Mouse (Mus musculus) forebrain, embryonic 15.5 days (tissue): ENCODE measurements at regions not wholly inside any gene's neighbourhood (a gene's known extent, or its start where the extent isn't known, plus 50 kb on each side); places are given as distances from the start of the nearest gene placed in this dataset.

Experiments used
- ATAC-seq: fragments of 200-750 bp; cut with Nextera tagmentation; replicated peaks from 2 replicates; pipeline ENCODE4 v1.8.0; 2017; ENCODE audit warnings: mild to moderate bottlenecking, moderate TSS enrichment, moderate library complexity
- H3K27ac ChIP-seq: fragments of 300-500 bp; sonication (generic); replicated peaks from 2 replicates; pipeline ENCODE4 v1.5.1; 2015; ENCODE audit warnings: mild to moderate bottlenecking, inconsistent platforms
- H3K27me3 ChIP-seq: fragments of 300-500 bp; sonication (generic); 2 replicates; pipeline ENCODE4 v1.6.1; 2015; ENCODE audit warnings: inconsistent platforms
- H3K36me3 ChIP-seq: fragments of 300-500 bp; sonication (generic); 2 replicates; pipeline ENCODE4 v1.6.1; 2015; ENCODE audit warnings: mild to moderate bottlenecking, inconsistent platforms
- H3K4me1 ChIP-seq: fragments of 300-500 bp; sonication (generic); 2 replicates; pipeline ENCODE4 v1.6.1; 2015; ENCODE audit warnings: inconsistent platforms
- H3K4me2 ChIP-seq: fragments of 300-500 bp; sonication (generic); replicated peaks from 2 replicates; pipeline ENCODE4 v1.6.1; 2015; ENCODE audit warnings: mild to moderate bottlenecking, inconsistent platforms
- H3K4me3 ChIP-seq: fragments of 300-500 bp; sonication (generic); 2 replicates; pipeline ENCODE4 v1.5.1; 2015; ENCODE audit warnings: mild to moderate bottlenecking, inconsistent platforms
- H3K9ac ChIP-seq: fragments of 300-500 bp; sonication (generic); replicated peaks from 2 replicates; pipeline ENCODE4 v1.6.1; 2015; ENCODE audit warnings: mild to moderate bottlenecking, inconsistent platforms
- H3K9me3 ChIP-seq: fragments of 300-500 bp; sonication (generic); 2 replicates; pipeline ENCODE4 v1.6.1; 2016; ENCODE audit warnings: inconsistent platforms
- WGBS: fragments of 180-500 bp; shearing (Covaris S2); methylation state at CpG from one replicate; pipeline ENCODE4 v1.1.7; 2015; ENCODE audit warnings: mixed read lengths; 5-methylcytosine and 5-hydroxymethylcytosine counted together

- no peaks in the 10 kb centered on the region for H3K36me3 ChIP-seq
- 80% methylated on average over 3 of the region's 3 CpGs for WGBS
- no peak overlapping the region for H3K4me3 ChIP-seq
- no peak overlapping the region for H3K4me2 ChIP-seq
- no peak for ATAC-seq
- H3K9me3 ChIP-seq: no peaks in the 10 kb centered on the region
- H3K4me1 ChIP-seq: no peaks in the 10 kb centered on the region
- no peaks in the 10 kb centered on the region for H3K27me3 ChIP-seq
- no peak overlapping the region for H3K27ac ChIP-seq
- H3K9ac ChIP-seq: no peak overlapping the region
These were observed 209.6 kb downstream of the Rpap3 start for GRCm38 (mm10) chr15:97496026-97496425.

GRCm38 (mm10) chr15:97493340-97493739 lies 212.3 kb downstream of the Rpap3 start:
- no peaks in the 10 kb centered on the region for H3K27me3 ChIP-seq
- H3K27ac ChIP-seq: no peak overlapping the region
- no peaks in the 10 kb centered on the region for H3K4me1 ChIP-seq
- H3K9me3 ChIP-seq: no peaks in the 10 kb centered on the region
- ATAC-seq: no peak
- H3K4me2 ChIP-seq: no peak overlapping the region
- H3K36me3 ChIP-seq: no peaks in the 10 kb centered on the region
- no peak overlapping the region for H3K9ac ChIP-seq
- WGBS: 88% methylated on average over 5 of the region's 5 CpGs
- no peak overlapping the region for H3K4me3 ChIP-seq

- no peaks in the 10 kb centered on the region for H3K4me1 ChIP-seq
- no peak for ATAC-seq
- no peak overlapping the region for H3K9ac ChIP-seq
- no peak overlapping the region for H3K4me3 ChIP-seq
- no peak overlapping the region for H3K27ac ChIP-seq
- H3K4me2 ChIP-seq: no peak overlapping the region
- no peaks in the 10 kb centered on the region for H3K27me3 ChIP-seq
- H3K36me3 ChIP-seq: no peaks in the 10 kb centered on the region
- H3K9me3 ChIP-seq: no peaks in the 10 kb centered on the region
- 82% methylated on average over 7 of the region's 7 CpGs for WGBS
These were observed 213.8 kb downstream of the Rpap3 start for GRCm38 (mm10) chr15:97491796-97492195.

- Histone ChIP-seq H3K4me3 (no peak overlapping the region), H3K36me3 (no peaks in the 10 kb centered on the region), H3K9ac (no peak overlapping the region), H3K27me3 (no peaks in the 10 kb centered on the region), H3K27ac (no peak overlapping the region), H3K9me3 (no peaks in the 10 kb centered on the region), H3K4me2 (no peak overlapping the region), H3K4me1 (no peaks in the 10 kb centered on the region)
- whole genome bisulfite sequencing: 97% methylated on average over 2 of the region's 2 CpGs
- no peak for ATAC-seq
These were observed 218.2 kb downstream of the Rpap3 start for GRCm38 (mm10) chr15:97487425-97487824.

GRCm38 (mm10) chr15:97471986-97472779 lies 225.1 kb upstream of the Amigo2 start:
- Histone ChIP-seq H3K9me3 (no peaks in the 10 kb centered on the region), H3K4me1 (no peaks in the 10 kb centered on the region), H3K4me3 (no peak overlapping the region), H3K4me2 (no peak overlapping the region), H3K27me3 (no peaks in the 10 kb centered on the region), H3K27ac (no peak overlapping the region), H3K9ac (no peak overlapping the region), H3K36me3 (no peaks in the 10 kb centered on the region)
- no peak for ATAC-seq
- WGBS: 91% methylated on average over 15 of the region's 15 CpGs

- Histone ChIP-seq H3K27me3 (no peaks in the 10 kb centered on the region), H3K4me2 (no peak overlapping the region), H3K27ac (no peak overlapping the region), H3K4me1 (no peaks in the 10 kb centered on the region), H3K9ac (no peak overlapping the region), H3K36me3 (no peaks in the 10 kb centered on the region), H3K4me3 (no peak overlapping the region), H3K9me3 (no peaks in the 10 kb centered on the region)
- ATAC-seq: no peak
- 96% methylated on average over 4 of the region's 4 CpGs for WGBS
These were observed 224.4 kb upstream of the Amigo2 start for GRCm38 (mm10) chr15:97471476-97471875.

GRCm38 (mm10) chr15:97469684-97470344 lies 222.7 kb upstream of the Amigo2 start:
- Histone ChIP-seq H3K9ac (no peak overlapping the region), H3K36me3 (no peaks in the 10 kb centered on the region), H3K4me1 (no peaks in the 10 kb centered on the region), H3K27me3 (no peaks in the 10 kb centered on the region), H3K4me2 (no peak overlapping the region), H3K27ac (no peak overlapping the region), H3K4me3 (no peak overlapping the region), H3K9me3 (no peaks in the 10 kb centered on the region)
- no peak for ATAC-seq
- WGBS: 81% methylated on average over 19 of the region's 19 CpGs

GRCm38 (mm10) chr15:97468732-97469683 lies 221.9 kb upstream of the Amigo2 start:
- Histone ChIP-seq H3K9me3 (no peaks in the 10 kb centered on the region), H3K27ac (no peak overlapping the region), H3K27me3 (no peaks in the 10 kb centered on the region), H3K36me3 (no peaks in the 10 kb centered on the region), H3K4me3 (no peak overlapping the region), H3K4me2 (no peak overlapping the region), H3K4me1 (no peaks in the 10 kb centered on the region), H3K9ac (no peak overlapping the region)
- 84% methylated on average over 23 of the region's 23 CpGs for WGBS
- ATAC-seq: no peak

GRCm38 (mm10) chr15:97467781-97468485 lies 220.8 kb upstream of the Amigo2 start:
- H3K4me2 ChIP-seq: no peak overlapping the region
- WGBS: 79% methylated on average over 18 of the region's 18 CpGs
- no peak overlapping the region for H3K4me3 ChIP-seq
- H3K36me3 ChIP-seq: no peaks in the 10 kb centered on the region
- ATAC-seq: no peak
- H3K27me3 ChIP-seq: no peaks in the 10 kb centered on the region
- no peaks in the 10 kb centered on the region for H3K4me1 ChIP-seq
- no peak overlapping the region for H3K9ac ChIP-seq
- no peak overlapping the region for H3K27ac ChIP-seq
- H3K9me3 ChIP-seq: no peaks in the 10 kb centered on the region

GRCm38 (mm10) chr15:97466906-97467465 lies 219.9 kb upstream of the Amigo2 start:
- 82% methylated on average over 10 of the region's 10 CpGs for WGBS
- H3K36me3 ChIP-seq: no peaks in the 10 kb centered on the region
- H3K4me1 ChIP-seq: no peaks in the 10 kb centered on the region
- H3K9me3 ChIP-seq: no peaks in the 10 kb centered on the region
- no peak overlapping the region for H3K9ac ChIP-seq
- no peaks in the 10 kb centered on the region for H3K27me3 ChIP-seq
- H3K27ac ChIP-seq: no peak overlapping the region
- no peak overlapping the region for H3K4me3 ChIP-seq
- no peak for ATAC-seq
- H3K4me2 ChIP-seq: no peak overlapping the region

- H3K27me3 ChIP-seq: no peaks in the 10 kb centered on the region
- ATAC-seq: no peak
- no peak overlapping the region for H3K4me2 ChIP-seq
- H3K9me3 ChIP-seq: no peaks in the 10 kb centered on the region
- no peaks in the 10 kb centered on the region for H3K36me3 ChIP-seq
- H3K27ac ChIP-seq: no peak overlapping the region
- WGBS: 64% methylated on average over 3 of the region's 3 CpGs
- no peaks in the 10 kb centered on the region for H3K4me1 ChIP-seq
- H3K9ac ChIP-seq: no peak overlapping the region
- H3K4me3 ChIP-seq: no peak overlapping the region
These were observed 219.0 kb upstream of the Amigo2 start for GRCm38 (mm10) chr15:97466110-97466509.
